Mouse (Mus musculus): ENCODE results near the gene Vmn2r110. TPM values are rescaled to one million over a fixed set of nuclear protein-coding genes. Genes with fewer than 3 reads are reported as not detected.

Vmn2r110 gene
- polyA plus RNA-seq (2016; fragmentation: Nextera tagmentation; extraction: Ambion mirVana) = 0.03 TPM in 1 of 2 replicates, not detected in the other

DNA sequence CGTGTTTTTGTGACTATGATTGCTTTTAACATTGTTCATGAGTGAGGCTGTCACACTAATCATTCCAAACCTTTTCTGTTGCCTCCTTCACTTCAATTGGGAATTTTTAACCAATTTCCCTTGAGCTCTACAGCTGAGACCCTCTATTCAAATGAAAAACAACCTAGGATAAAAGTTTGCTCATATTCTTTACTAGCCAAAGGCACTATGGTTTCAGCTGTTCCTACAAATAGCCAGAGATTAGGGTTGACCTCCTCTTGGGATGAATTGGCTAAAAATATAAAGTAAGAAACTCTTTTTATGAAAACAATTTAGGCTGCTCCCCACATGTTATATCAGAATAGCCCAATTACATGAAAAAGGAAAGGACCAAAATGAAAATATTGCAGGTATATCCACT is at the start of gene Vmn2r110:
TSS of gene Vmn2r110 (minus strand) at position 101 of the 400 bp plus-strand sequence.
- H3K4me1 ChIP-seq = no peaks in the 10 kb centered on the region
- 41% methylated on average over 1 of the region's 1 CpGs for WGBS
- peaks cover 10% of the 10 kb centered on the region for H3K9me3 ChIP-seq (replicated peaks)
- H3K9ac ChIP-seq = no peak within 1 kb of the TSS
- no peak within 1 kb of the TSS for H3K4me2 ChIP-seq (replicated peaks)
- H3K27me3 ChIP-seq = no peaks in the 10 kb centered on the region
- no peak within 1 kb of the TSS for H3K27ac ChIP-seq
- no peaks in the 10 kb centered on the region for H3K36me3 ChIP-seq
- ATAC-seq (ENCODE audit: low FRiP score) = no peak
- no peak within 1 kb of the TSS for H3K4me3 ChIP-seq

GRCm38 (mm10) chr17:20624777-20625176 is 28.6 kb upstream of the Vmn2r110 start, which contains the start of gene Fpr-rs3:
TSS of gene Fpr-rs3 (minus strand) at chr17:20624877.
- ATAC-seq (ENCODE audit: low FRiP score) = no peak
- H3K27ac ChIP-seq = no peak within 1 kb of the TSS
- H3K4me1 ChIP-seq = no peaks in the 10 kb centered on the region
- no peaks in the 10 kb centered on the region for H3K27me3 ChIP-seq
- no peak within 1 kb of the TSS for H3K4me3 ChIP-seq
- H3K36me3 ChIP-seq = no peaks in the 10 kb centered on the region
- H3K4me2 ChIP-seq (replicated peaks) = no peak within 1 kb of the TSS
- H3K9ac ChIP-seq = no peak within 1 kb of the TSS
- peaks cover 8% of the 10 kb centered on the region; the same call in 1 of the 2 replicates for H3K9me3 ChIP-seq (replicated peaks)

DNA sequence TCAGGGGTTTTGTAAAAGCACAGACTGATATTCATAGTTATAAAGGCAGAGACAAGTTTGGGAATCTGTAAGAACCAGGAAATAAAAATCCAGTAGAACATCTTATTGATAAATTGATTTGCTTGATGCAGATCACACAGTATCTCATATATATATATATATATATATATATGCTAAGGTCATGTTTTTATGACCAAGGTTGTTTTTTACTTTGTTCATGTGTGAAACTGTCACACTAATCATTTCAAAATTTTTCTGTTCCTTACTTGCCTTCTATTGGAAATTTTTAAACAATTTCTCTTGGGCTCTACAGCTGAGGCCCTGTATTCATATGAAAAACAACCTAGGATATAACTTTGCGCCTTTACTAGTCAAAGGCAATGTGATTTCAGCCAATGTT is 31.6 kb downstream of the Vmn2r110 start, which contains the start of gene Vmn2r109:
TSS of gene Vmn2r109 (minus strand) at position 101 of the 400 bp plus-strand sequence.
- Histone ChIP-seq H3K9ac (no peak within 1 kb of the TSS), H3K9me3 (replicated peaks) (no peaks in the 10 kb centered on the region), H3K36me3 (no peaks in the 10 kb centered on the region), H3K4me3 (no peak within 1 kb of the TSS), H3K4me1 (no peaks in the 10 kb centered on the region), H3K27me3 (no peaks in the 10 kb centered on the region), H3K27ac (no peak within 1 kb of the TSS), H3K4me2 (replicated peaks) (no peak within 1 kb of the TSS)
- ATAC-seq (ENCODE audit: low FRiP score) = no peak
- WGBS = 91% methylated on average over 1 of the region's 1 CpGs

Other genes starting within 250 kb of the Vmn2r110 start
- gene Vmn1r224, start 182.3 kb downstream of the Vmn2r110 start, polyA plus RNA-seq (2016; fragmentation: Nextera tagmentation; extraction: Ambion mirVana) = not detected in 2 replicates
- not detected in 2 replicates for gene Vmn2r108, start 115.1 kb downstream of the Vmn2r110 start, polyA plus RNA-seq (2016; fragmentation: Nextera tagmentation; extraction: Ambion mirVana)
- not detected in 2 replicates for gene Vmn1r225, start 98.3 kb downstream of the Vmn2r110 start, polyA plus RNA-seq (2016; fragmentation: Nextera tagmentation; extraction: Ambion mirVana)
- not detected in 2 replicates for gene Vmn2r109, start 31.7 kb downstream of the Vmn2r110 start, polyA plus RNA-seq (2016; fragmentation: Nextera tagmentation; extraction: Ambion mirVana)
- gene Fpr-rs3, start 28.5 kb upstream of the Vmn2r110 start, polyA plus RNA-seq (2016; fragmentation: Nextera tagmentation; extraction: Ambion mirVana) = not detected in 2 replicates
- gene Vmn1r226, start 86.4 kb upstream of the Vmn2r110 start, polyA plus RNA-seq (2016; fragmentation: Nextera tagmentation; extraction: Ambion mirVana) = not detected in 2 replicates
- not detected in 2 replicates for gene Vmn1r227, start 133.4 kb upstream of the Vmn2r110 start, polyA plus RNA-seq (2016; fragmentation: Nextera tagmentation; extraction: Ambion mirVana)
- not detected in 2 replicates for gene Vmn1r228, start 189.7 kb upstream of the Vmn2r110 start, polyA plus RNA-seq (2016; fragmentation: Nextera tagmentation; extraction: Ambion mirVana)
- 0.03 TPM in 1 of 2 replicates, not detected in the other for gene Vmn1r229, start 215.1 kb upstream of the Vmn2r110 start, polyA plus RNA-seq (2016; fragmentation: Nextera tagmentation; extraction: Ambion mirVana)
- not detected in 2 replicates for gene Vmn1r230, start 244.0 kb upstream of the Vmn2r110 start, polyA plus RNA-seq (2016; fragmentation: Nextera tagmentation; extraction: Ambion mirVana)